Mouse (Mus musculus): Measurements from ENCODE around the gene Phf2. TPM values are rescaled to one million over a fixed set of nuclear protein-coding genes. Genes with fewer than 3 reads are reported as not detected.
A peak's percentile ranks its signal among the peaks of the same experiment; 100 is the strongest.

Gene Phf2
- total and polyA plus RNA-seq, 2 experiments from 2014 or later, result 4.7 to 30.3 TPM

DNA sequence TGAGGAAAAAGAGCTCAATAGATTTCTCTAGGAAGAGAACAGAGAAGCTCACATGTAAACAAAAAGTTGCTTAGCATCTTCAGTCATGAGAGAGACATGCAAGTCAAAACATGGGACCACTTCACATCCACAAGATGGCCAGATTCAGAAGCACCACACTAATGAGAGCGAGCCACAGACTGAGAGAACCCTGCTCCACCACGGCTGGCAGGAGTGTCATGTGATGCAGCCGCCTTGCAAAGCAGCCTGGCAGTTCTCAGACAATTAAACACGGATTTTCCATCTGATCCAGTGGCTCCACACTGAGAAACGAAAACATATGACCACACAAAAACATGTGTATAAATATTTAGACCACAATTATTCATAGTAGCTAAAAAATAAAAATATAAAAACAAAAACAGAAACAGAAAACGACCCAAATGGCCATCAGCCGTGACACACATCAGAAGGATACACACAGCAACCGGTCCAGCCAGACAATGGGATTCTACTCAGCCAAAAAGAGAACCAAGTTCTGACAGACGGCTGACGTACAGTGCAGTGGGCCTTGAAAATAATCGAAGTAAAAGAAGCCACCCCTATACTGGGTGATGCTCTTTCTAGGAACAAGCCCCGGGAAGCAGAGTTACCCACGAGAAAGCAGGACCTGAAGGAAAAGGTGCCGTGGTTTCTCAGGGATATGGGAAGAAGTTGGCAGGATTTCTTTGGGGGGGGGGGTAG, 40.2 kb downstream of the Phf2 start:
- Histone ChIP-seq H3K36me3 (ENCODE audit: insufficient read depth) (peaks cover 38% of the 10 kb centered on the region), H3K9ac (no peak overlapping the region), H3K9me3 (ENCODE audit: low read length) (no peaks in the 10 kb centered on the region), H3K4me3 (ENCODE audit: low read depth, low read length) (no peak overlapping the region), H3K4me1 (ENCODE audit: insufficient read depth) (peaks cover 9% of the 10 kb centered on the region; the same call in 1 of the 2 replicates), H3K27me3 (ENCODE audit: insufficient read depth, low read length) (no peaks in the 10 kb centered on the region), H3K4me2 (ENCODE audit: low read depth) (no peak overlapping the region), H3K27ac (ENCODE audit: low read depth, low read length) (peak overlapping the region; percentile 30)
- no peak for TF ChIP-seq CTCF (IDR thresholded peaks at IDR 0.05; ENCODE audit: low read depth)
- ATAC-seq (peak; percentile 90), DNase-seq (peak; percentile 71)
- WGBS, result 41% methylated on average over 14 of the region's 14 CpGs

DNA sequence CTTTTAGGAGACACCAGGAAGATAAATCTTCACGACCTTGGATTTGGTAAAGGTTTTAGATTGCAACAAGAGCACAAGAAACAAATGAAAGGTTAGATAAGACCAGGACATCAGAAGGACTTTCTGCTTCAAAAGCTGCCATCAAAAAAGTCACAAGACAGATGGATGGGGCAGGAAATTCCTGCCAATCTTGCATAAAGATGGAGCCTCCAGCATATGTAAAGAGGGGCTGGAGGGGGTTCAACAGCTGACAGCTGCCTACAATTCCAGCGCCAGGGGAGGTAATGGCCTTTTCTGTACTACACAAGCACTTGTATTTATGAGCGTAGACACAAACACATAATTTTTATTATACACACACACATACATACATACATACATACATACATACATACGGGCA, 41.1 kb downstream of the Phf2 start:
- Histone ChIP-seq H3K9me3 (ENCODE audit: low read length) (no peaks in the 10 kb centered on the region), H3K4me1 (ENCODE audit: insufficient read depth) (peaks cover 9% of the 10 kb centered on the region; the same call in 1 of the 2 replicates), H3K27me3 (ENCODE audit: insufficient read depth, low read length) (no peaks in the 10 kb centered on the region), H3K9ac (no peak overlapping the region), H3K36me3 (ENCODE audit: insufficient read depth) (peaks cover 47% of the 10 kb centered on the region), H3K4me2 (ENCODE audit: low read depth) (no peak overlapping the region), H3K27ac (ENCODE audit: low read depth, low read length) (no peak overlapping the region), H3K4me3 (ENCODE audit: low read depth, low read length) (no peak overlapping the region)
- DNase-seq (peak; percentile 62), ATAC-seq (peak; percentile 36)
- WGBS, result 58% methylated on average over 4 of the region's 4 CpGs
- no peak for TF ChIP-seq CTCF (IDR thresholded peaks at IDR 0.05; ENCODE audit: low read depth)

DNA sequence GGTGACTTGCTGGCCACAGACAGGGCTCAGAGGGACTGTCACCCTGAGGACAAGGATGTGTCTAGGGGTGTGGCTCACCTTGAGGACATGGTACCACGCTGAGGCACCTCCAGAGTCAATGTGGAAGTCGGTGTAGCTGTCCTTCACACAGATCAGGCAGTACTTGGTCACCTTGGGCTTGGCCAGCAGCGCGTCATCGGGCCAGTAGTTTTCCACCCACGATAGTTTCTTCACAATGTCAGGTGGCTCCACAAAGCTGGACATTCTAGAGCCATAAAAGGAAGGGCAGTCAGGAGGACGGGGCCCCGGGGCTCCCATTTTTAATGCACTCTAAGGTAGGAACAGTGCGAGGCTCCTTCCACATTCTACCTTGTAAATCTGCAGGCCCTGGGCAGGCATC, 48.0 kb downstream of the Phf2 start:
- H3K9ac ChIP-seq, result no peak overlapping the region
- H3K9me3 ChIP-seq (ENCODE audit: low read length), result no peaks in the 10 kb centered on the region
- no peak overlapping the region for H3K4me3 ChIP-seq (ENCODE audit: low read depth, low read length)
- TF ChIP-seq CTCF (IDR thresholded peaks at IDR 0.05; ENCODE audit: low read depth), result no peak
- no peak for DNase-seq
- H3K27ac ChIP-seq (ENCODE audit: low read depth, low read length), result no peak overlapping the region
- H3K36me3 ChIP-seq (ENCODE audit: insufficient read depth), result peaks cover 90% of the 10 kb centered on the region
- H3K27me3 ChIP-seq (ENCODE audit: insufficient read depth, low read length), result no peaks in the 10 kb centered on the region
- no peak for ATAC-seq
- WGBS, result 97% methylated on average over 9 of the region's 9 CpGs
- no peak overlapping the region for H3K4me2 ChIP-seq (ENCODE audit: low read depth)
- no peaks in the 10 kb centered on the region for H3K4me1 ChIP-seq (ENCODE audit: insufficient read depth)

DNA sequence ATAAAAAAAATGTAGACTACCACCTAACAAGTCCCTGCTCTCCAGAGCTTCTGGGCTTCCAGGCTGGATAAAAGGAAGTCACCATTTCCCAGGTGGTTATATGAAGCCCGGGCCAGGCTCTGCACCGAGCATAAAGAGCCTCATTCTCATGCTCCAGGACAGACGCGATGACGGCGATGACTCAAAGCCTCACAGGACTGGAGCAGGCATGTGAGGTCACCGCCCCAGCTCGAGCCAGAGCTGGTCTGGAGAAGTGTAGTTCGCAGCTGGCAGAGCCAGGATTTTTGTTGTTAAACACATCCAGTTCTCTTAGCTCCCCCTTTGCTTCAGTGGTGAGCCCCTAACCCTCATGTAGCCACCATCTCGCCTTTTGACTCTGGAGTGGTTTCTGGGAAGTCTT, 48.6 kb downstream of the Phf2 start:
- Histone ChIP-seq H3K36me3 (ENCODE audit: insufficient read depth) (peaks cover 89% of the 10 kb centered on the region), H3K4me1 (ENCODE audit: insufficient read depth) (no peaks in the 10 kb centered on the region), H3K27me3 (ENCODE audit: insufficient read depth, low read length) (no peaks in the 10 kb centered on the region), H3K4me3 (ENCODE audit: low read depth, low read length) (no peak overlapping the region), H3K9ac (no peak overlapping the region), H3K4me2 (ENCODE audit: low read depth) (no peak overlapping the region), H3K27ac (ENCODE audit: low read depth, low read length) (no peak overlapping the region), H3K9me3 (ENCODE audit: low read length) (no peaks in the 10 kb centered on the region)
- no peak for ATAC-seq
- 94% methylated on average over 10 of the region's 10 CpGs for WGBS
- TF ChIP-seq CTCF (IDR thresholded peaks at IDR 0.05; ENCODE audit: low read depth), result no peak
- no peak for DNase-seq

DNA sequence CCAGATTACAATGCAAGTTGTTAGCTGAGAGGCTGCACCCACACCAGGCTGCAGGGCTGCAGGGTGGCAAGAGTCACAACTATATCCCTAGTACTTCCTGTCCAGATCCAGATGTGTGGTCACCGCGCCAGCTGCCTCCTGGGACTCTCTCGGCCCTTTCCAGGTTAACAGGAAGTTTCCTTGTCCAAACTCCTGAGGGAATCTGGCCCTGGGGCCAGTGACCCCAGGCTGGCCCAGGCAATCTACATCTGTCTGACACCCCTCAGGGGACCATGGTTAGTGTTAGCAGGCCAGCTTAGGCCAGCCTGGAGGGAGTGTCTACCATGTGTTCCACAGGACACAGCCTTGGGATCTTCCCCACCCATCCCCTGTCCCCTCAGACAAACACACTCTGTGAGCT, 51.8 kb downstream of the Phf2 start:
- DNase-seq (no peak), ATAC-seq (no peak)
- Histone ChIP-seq H3K9me3 (ENCODE audit: low read length) (no peaks in the 10 kb centered on the region), H3K4me2 (ENCODE audit: low read depth) (no peak overlapping the region), H3K4me3 (ENCODE audit: low read depth, low read length) (no peak overlapping the region), H3K27me3 (ENCODE audit: insufficient read depth, low read length) (no peaks in the 10 kb centered on the region), H3K27ac (ENCODE audit: low read depth, low read length) (no peak overlapping the region), H3K9ac (no peak overlapping the region), H3K4me1 (ENCODE audit: insufficient read depth) (no peaks in the 10 kb centered on the region), H3K36me3 (ENCODE audit: insufficient read depth) (peaks cover 93% of the 10 kb centered on the region)
- TF ChIP-seq CTCF (IDR thresholded peaks at IDR 0.05; ENCODE audit: low read depth), result no peak
- WGBS, result 95% methylated on average over 3 of the region's 3 CpGs

DNA sequence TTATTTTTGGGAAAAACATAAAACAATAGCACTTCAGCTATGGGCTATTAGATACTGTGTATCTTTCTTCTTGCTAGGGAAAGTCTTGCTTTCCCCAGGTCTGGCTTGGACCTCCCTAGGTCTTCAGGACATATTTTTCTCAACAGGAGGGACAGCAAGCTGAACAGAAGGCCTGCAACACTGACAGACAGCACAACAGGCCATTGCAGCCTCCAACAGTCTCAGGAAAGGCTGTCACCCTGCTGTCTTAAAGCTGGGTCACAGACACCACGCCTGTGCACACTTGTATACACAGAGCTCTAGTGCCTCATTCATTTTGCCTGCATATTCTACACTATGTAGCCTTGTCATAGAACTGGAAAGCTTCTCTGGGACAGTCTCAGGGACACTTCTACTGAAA, 56.5 kb downstream of the Phf2 start:
- WGBS, result 86% methylated on average over 1 of the region's 1 CpGs
- DNase-seq (no peak), ATAC-seq (no peak)
- H3K27ac ChIP-seq (ENCODE audit: low read depth, low read length), result no peak overlapping the region
- H3K9ac ChIP-seq, result no peak overlapping the region
- no peak overlapping the region for H3K4me2 ChIP-seq (ENCODE audit: low read depth)
- no peak for TF ChIP-seq CTCF (IDR thresholded peaks at IDR 0.05; ENCODE audit: low read depth)
- H3K9me3 ChIP-seq (ENCODE audit: low read length), result no peaks in the 10 kb centered on the region
- H3K4me1 ChIP-seq (ENCODE audit: insufficient read depth), result no peaks in the 10 kb centered on the region
- H3K27me3 ChIP-seq (ENCODE audit: insufficient read depth, low read length), result no peaks in the 10 kb centered on the region
- H3K4me3 ChIP-seq (ENCODE audit: low read depth, low read length), result no peak overlapping the region
- peaks cover 76% of the 10 kb centered on the region for H3K36me3 ChIP-seq (ENCODE audit: insufficient read depth)

DNA sequence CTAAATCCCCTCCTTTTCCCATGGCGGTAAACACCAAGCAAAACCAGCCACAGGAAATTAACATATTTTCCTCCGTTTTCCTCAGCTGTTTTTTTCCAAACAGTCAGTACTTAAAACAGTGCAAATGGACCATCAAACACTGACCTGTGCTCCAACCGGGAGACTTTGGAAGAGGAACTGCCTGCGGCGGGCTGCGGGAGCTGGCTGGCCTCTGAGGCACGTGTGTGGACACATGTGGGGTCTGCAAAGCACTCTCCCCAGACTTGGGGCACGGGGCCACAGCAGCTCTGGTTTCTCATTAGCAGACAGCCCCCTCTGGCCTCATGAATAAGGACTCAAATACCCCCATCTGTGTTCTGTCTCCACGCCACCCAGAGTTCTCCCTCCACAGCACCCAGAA, 59.9 kb downstream of the Phf2 start:
- no peak overlapping the region for H3K4me2 ChIP-seq (ENCODE audit: low read depth)
- no peaks in the 10 kb centered on the region for H3K27me3 ChIP-seq (ENCODE audit: insufficient read depth, low read length)
- peaks cover 46% of the 10 kb centered on the region for H3K36me3 ChIP-seq (ENCODE audit: insufficient read depth)
- no peak for DNase-seq
- 71% methylated on average over 9 of the region's 9 CpGs for WGBS
- TF ChIP-seq CTCF (IDR thresholded peaks at IDR 0.05; ENCODE audit: low read depth), result no peak
- H3K9ac ChIP-seq, result no peak overlapping the region
- no peak overlapping the region for H3K4me3 ChIP-seq (ENCODE audit: low read depth, low read length)
- no peak overlapping the region for H3K27ac ChIP-seq (ENCODE audit: low read depth, low read length)
- H3K9me3 ChIP-seq (ENCODE audit: low read length), result no peaks in the 10 kb centered on the region
- no peaks in the 10 kb centered on the region for H3K4me1 ChIP-seq (ENCODE audit: insufficient read depth)
- ATAC-seq, result no peak

Data from forebrain, postnatal 0 days (tissue).